Mouse (Mus musculus): ENCODE measurements around the gene Fat1. TPM values are rescaled to one million over a fixed set of nuclear protein-coding genes. Genes with fewer than 3 reads are reported as not detected.

The Fat1 gene
- polyA plus RNA-seq, 1 experiment from 2014 or later = 31.5 TPM

GRCm38 (mm10) chr8:45013852-45014251, 78.6 kb downstream of the Fat1 start:
- H3K9me3 ChIP-seq = no peaks in the 10 kb centered on the region
- H3K4me3 ChIP-seq = no peak overlapping the region
- H3K4me1 ChIP-seq = peaks cover 3% of the 10 kb centered on the region; the same call in 1 of the 2 replicates
- no peak for ATAC-seq (ENCODE audit: low FRiP score, low read depth)
- no peaks in the 10 kb centered on the region for H3K27me3 ChIP-seq
- 93% methylated on average over 8 of the region's 8 CpGs for WGBS
- H3K4me2 ChIP-seq (replicated peaks) = no peak overlapping the region
- no peak overlapping the region for H3K27ac ChIP-seq
- H3K36me3 ChIP-seq = peaks cover 87% of the 10 kb centered on the region
- H3K9ac ChIP-seq = no peak overlapping the region

- WGBS = 93% methylated on average over 11 of the region's 11 CpGs
- Histone ChIP-seq H3K27ac (no peak overlapping the region), H3K9ac (no peak overlapping the region), H3K4me3 (no peak overlapping the region), H3K4me1 (peaks cover 3% of the 10 kb centered on the region; the same call in 1 of the 2 replicates), H3K36me3 (peaks cover 88% of the 10 kb centered on the region), H3K27me3 (no peaks in the 10 kb centered on the region), H3K4me2 (replicated peaks) (no peak overlapping the region), H3K9me3 (no peaks in the 10 kb centered on the region)
- no peak for ATAC-seq (ENCODE audit: low FRiP score, low read depth)
Measured at GRCm38 (mm10) chr8:45014498-45015067, 79.3 kb downstream of the Fat1 start.

- no peak for ATAC-seq (ENCODE audit: low FRiP score, low read depth)
- no peak overlapping the region for H3K4me3 ChIP-seq
- no peak overlapping the region for H3K27ac ChIP-seq
- H3K9ac ChIP-seq = no peak overlapping the region
- WGBS = 79% methylated on average over 8 of the region's 8 CpGs
- peaks cover 82% of the 10 kb centered on the region for H3K36me3 ChIP-seq
- no peaks in the 10 kb centered on the region for H3K27me3 ChIP-seq
- no peaks in the 10 kb centered on the region for H3K9me3 ChIP-seq
- H3K4me1 ChIP-seq = peaks cover 11% of the 10 kb centered on the region
- no peak overlapping the region for H3K4me2 ChIP-seq (replicated peaks)
Measured at GRCm38 (mm10) chr8:45015876-45016275, 80.6 kb downstream of the Fat1 start.

GRCm38 (mm10) chr8:45019241-45019640, 84.0 kb downstream of the Fat1 start:
- H3K27ac ChIP-seq = no peak overlapping the region
- ATAC-seq (ENCODE audit: low FRiP score, low read depth) = no peak
- peaks cover 79% of the 10 kb centered on the region for H3K36me3 ChIP-seq
- no peak overlapping the region for H3K9ac ChIP-seq
- no peak overlapping the region for H3K4me3 ChIP-seq
- H3K4me1 ChIP-seq = peaks cover 23% of the 10 kb centered on the region
- peaks cover 15% of the 10 kb centered on the region for H3K9me3 ChIP-seq
- no peaks in the 10 kb centered on the region for H3K27me3 ChIP-seq
- no peak overlapping the region for H3K4me2 ChIP-seq (replicated peaks)
- 83% methylated on average over 5 of the region's 5 CpGs for WGBS

DNA sequence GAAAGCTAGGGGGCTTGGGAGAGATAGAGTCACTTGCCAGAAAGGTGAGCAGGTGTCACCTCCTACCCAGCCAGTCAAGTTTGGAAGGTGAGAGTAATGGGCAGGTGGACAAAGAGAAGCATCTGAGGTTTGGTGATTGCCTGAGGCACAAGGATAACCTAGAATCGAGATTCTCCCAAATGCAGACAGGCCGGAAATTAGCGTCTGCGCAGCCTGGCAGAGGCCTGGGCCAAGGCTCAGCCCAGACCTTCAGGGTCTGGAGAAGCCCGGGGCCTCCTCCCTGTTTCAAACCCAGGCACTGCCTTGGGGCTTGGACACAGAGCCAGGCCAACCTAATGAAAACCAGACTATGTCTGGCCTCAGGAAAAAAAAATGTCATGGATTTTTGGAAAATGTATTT, 85.9 kb downstream of the Fat1 start:
- H3K36me3 ChIP-seq = peaks cover 82% of the 10 kb centered on the region
- H3K4me1 ChIP-seq = peaks cover 20% of the 10 kb centered on the region
- no peak for ATAC-seq (ENCODE audit: low FRiP score, low read depth)
- H3K9ac ChIP-seq = no peak overlapping the region
- H3K27me3 ChIP-seq = no peaks in the 10 kb centered on the region
- 61% methylated on average over 5 of the region's 5 CpGs for WGBS
- H3K4me3 ChIP-seq = no peak overlapping the region
- H3K27ac ChIP-seq = no peak overlapping the region
- H3K4me2 ChIP-seq (replicated peaks) = no peak overlapping the region
- peaks cover 26% of the 10 kb centered on the region for H3K9me3 ChIP-seq

DNA sequence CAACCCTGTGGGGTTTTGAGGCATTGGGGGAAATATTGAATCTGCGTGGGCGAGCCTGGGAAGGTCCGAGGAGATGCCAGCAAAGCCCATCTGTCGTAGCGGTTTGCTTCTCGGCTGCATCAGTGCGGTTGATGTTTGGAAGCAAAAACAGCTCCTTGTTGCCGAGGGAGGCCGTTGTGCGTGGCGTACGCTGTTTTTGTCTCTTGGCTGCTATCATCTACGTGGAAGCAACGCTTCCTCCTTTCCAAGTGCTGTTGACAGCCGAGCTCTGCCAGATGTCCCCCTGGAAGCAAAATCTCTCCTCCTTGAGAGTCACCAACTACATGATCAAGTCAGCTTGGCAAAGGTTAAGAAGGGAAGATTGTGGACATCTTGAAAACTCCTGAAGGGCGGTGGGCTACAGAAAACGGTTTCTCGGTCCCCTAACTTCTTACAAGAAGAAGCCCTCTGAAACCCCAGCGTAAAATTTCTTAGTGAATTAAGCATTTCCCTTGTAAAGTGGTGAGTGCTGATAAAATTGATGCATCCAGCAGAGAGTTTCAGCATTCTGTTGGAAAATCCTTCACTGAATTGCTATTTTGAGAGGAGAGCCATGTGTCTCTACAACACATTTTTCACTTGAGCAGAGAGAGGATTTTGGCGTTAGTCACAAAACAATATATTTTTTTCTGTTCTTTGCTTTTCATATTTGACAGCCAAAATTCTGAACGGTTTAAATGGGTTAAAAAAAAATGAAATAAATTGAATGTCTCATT, 86.8 kb downstream of the Fat1 start:
- Histone ChIP-seq H3K27ac (no peak overlapping the region), H3K4me1 (peaks cover 20% of the 10 kb centered on the region), H3K4me3 (no peak overlapping the region), H3K4me2 (replicated peaks) (no peak overlapping the region), H3K27me3 (no peaks in the 10 kb centered on the region), H3K9me3 (peaks cover 26% of the 10 kb centered on the region), H3K9ac (no peak overlapping the region), H3K36me3 (peaks cover 87% of the 10 kb centered on the region)
- WGBS = 90% methylated on average over 21 of the region's 21 CpGs
- ATAC-seq (ENCODE audit: low FRiP score, low read depth) = no peak

GRCm38 (mm10) chr8:45028081-45028497, 92.8 kb downstream of the Fat1 start:
- Histone ChIP-seq H3K9me3 (peaks cover 23% of the 10 kb centered on the region), H3K27ac (no peak overlapping the region), H3K4me2 (replicated peaks) (no peak overlapping the region), H3K9ac (no peak overlapping the region), H3K36me3 (peaks cover 89% of the 10 kb centered on the region), H3K4me3 (no peak overlapping the region), H3K4me1 (peaks cover 8% of the 10 kb centered on the region), H3K27me3 (no peaks in the 10 kb centered on the region)
- ATAC-seq (ENCODE audit: low FRiP score, low read depth) = peak; percentile 82
- WGBS = 24% methylated on average over 6 of the region's 6 CpGs

GRCm38 (mm10) chr8:45038350-45038749, 103.1 kb downstream of the Fat1 start:
- peaks cover 96% of the 10 kb centered on the region for H3K36me3 ChIP-seq
- 81% methylated on average over 15 of the region's 15 CpGs for WGBS

DNA sequence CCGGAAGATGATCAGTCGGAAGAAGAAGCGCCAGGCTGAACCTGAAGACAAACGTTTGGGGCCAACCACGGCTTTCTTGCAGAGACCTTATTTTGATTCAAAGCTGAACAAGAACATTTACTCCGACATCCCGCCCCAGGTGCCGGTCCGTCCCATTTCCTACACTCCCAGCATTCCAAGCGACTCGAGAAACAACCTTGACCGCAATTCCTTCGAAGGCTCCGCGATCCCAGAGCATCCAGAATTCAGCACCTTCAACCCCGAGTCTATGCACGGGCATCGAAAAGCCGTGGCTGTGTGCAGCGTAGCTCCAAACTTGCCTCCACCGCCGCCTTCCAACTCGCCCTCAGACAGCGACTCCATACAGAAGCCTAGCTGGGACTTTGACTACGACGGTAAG, 108.9 kb downstream of the Fat1 start:
- H3K27ac ChIP-seq = no peak overlapping the region
- no peak overlapping the region for H3K4me3 ChIP-seq
- ATAC-seq (ENCODE audit: low FRiP score, low read depth) = no peak
- WGBS = 96% methylated on average over 26 of the region's 26 CpGs
- H3K4me2 ChIP-seq (replicated peaks) = no peak overlapping the region
- peaks cover 6% of the 10 kb centered on the region for H3K9me3 ChIP-seq
- H3K36me3 ChIP-seq = peaks cover 88% of the 10 kb centered on the region
- H3K27me3 ChIP-seq = no peaks in the 10 kb centered on the region
- H3K9ac ChIP-seq = no peak overlapping the region
- H3K4me1 ChIP-seq = 0 out of 2 replicates have a peak, but pooled peaks cover 5% of the 10 kb centered on the region

More at GRCm38 (mm10) chr8:45038350-45038749, 103.1 kb downstream of the Fat1 start:
- no peak overlapping the region for H3K27ac ChIP-seq
- no peaks in the 10 kb centered on the region for H3K4me1 ChIP-seq
- H3K4me3 ChIP-seq = no peak overlapping the region
- no peak for ATAC-seq (ENCODE audit: low FRiP score, low read depth)
- peaks cover 6% of the 10 kb centered on the region for H3K9me3 ChIP-seq
- no peak overlapping the region for H3K9ac ChIP-seq
- no peaks in the 10 kb centered on the region for H3K27me3 ChIP-seq
- H3K4me2 ChIP-seq (replicated peaks) = no peak overlapping the region

DNA sequence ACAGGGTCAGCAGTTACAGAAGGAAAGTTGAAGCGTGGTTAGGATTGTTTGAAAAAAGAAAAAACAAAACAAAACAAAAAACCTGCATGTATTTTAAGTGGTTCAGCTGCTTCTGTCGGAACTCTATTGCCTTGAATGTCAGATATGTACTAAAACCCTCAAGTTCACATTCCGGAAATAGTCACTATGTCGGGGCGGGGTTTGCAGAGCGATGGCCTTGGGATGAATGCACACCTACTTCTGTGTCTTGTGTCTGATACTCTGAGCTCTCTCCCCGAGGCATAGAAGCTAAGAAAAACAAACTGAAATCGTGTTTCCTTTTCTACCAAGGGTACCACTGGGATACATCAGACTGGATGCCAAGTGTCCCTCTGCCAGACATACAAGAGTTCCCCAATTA, 115.2 kb downstream of the Fat1 start:
- H3K27ac ChIP-seq = no peak overlapping the region
- 0 out of 2 replicates have a peak, but pooled peaks cover 5% of the 10 kb centered on the region for H3K4me1 ChIP-seq
- H3K4me2 ChIP-seq (replicated peaks) = no peak overlapping the region
- no peak overlapping the region for H3K9ac ChIP-seq
- no peak overlapping the region for H3K4me3 ChIP-seq
- H3K27me3 ChIP-seq = no peaks in the 10 kb centered on the region
- H3K36me3 ChIP-seq = peaks cover 87% of the 10 kb centered on the region
- WGBS = 87% methylated on average over 8 of the region's 8 CpGs
- H3K9me3 ChIP-seq = 0 out of 2 replicates have a peak, but pooled peaks cover 2% of the 10 kb centered on the region
- ATAC-seq (ENCODE audit: low FRiP score, low read depth) = no peak

GRCm38 (mm10) chr8:45051236-45051635, 116.0 kb downstream of the Fat1 start:
- Histone ChIP-seq H3K9me3 (0 out of 2 replicates have a peak, but pooled peaks cover 4% of the 10 kb centered on the region), H3K27me3 (no peaks in the 10 kb centered on the region), H3K4me2 (replicated peaks) (no peak overlapping the region), H3K9ac (no peak overlapping the region), H3K4me1 (0 out of 2 replicates have a peak, but pooled peaks cover 5% of the 10 kb centered on the region), H3K4me3 (no peak overlapping the region), H3K27ac (no peak overlapping the region), H3K36me3 (peaks cover 85% of the 10 kb centered on the region)
- no peak for ATAC-seq (ENCODE audit: low FRiP score, low read depth)
- 96% methylated on average over 30 of the region's 30 CpGs for whole genome bisulfite sequencing

GRCm38 (mm10) chr8:45052205-45052604, 117.0 kb downstream of the Fat1 start:
- Histone ChIP-seq H3K4me3 (no peak overlapping the region), H3K9me3 (0 out of 2 replicates have a peak, but pooled peaks cover 4% of the 10 kb centered on the region), H3K36me3 (peaks cover 77% of the 10 kb centered on the region), H3K9ac (no peak overlapping the region), H3K4me1 (no peaks in the 10 kb centered on the region), H3K4me2 (replicated peaks) (no peak overlapping the region), H3K27me3 (no peaks in the 10 kb centered on the region), H3K27ac (no peak overlapping the region)
- ATAC-seq (ENCODE audit: low FRiP score, low read depth) = no peak
- WGBS = 86% methylated on average over 1 of the region's 1 CpGs
